Mouse (Mus musculus): ENCODE data around the gene Net1. TPM values are rescaled to one million over a fixed set of nuclear protein-coding genes. Genes with fewer than 3 reads are reported as not detected.
"Not testable (repeated sequence)": the region's sequence is repeated elsewhere in the genome, so short reads cannot be mapped to it uniquely, and the experiment has no call there.

The Net1 gene
- polyA plus RNA-seq, 1 experiment: 7.9 TPM

DNA sequence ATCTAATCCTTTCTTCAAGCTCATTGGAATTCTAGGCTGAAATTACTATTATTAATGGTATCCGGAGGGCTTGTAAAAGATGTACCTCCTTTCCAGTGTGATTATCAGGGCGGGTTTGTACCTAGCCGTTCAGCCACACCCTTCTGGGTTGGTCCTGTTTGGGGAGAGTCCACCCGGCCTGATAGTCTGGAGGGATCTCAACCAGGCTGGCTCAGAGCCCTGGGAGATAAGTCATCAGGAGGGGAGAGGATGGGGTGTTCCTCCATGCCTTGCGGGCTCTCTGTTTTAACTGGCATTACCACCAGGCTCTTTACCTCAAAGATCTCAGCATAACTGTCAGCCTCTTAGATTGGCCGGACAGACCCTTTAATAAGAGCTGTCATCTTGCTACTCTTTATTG is 50.9 kb downstream of the Net1 start:
- no peak overlapping the region for H3K4me3 ChIP-seq (replicated peaks)

DNA sequence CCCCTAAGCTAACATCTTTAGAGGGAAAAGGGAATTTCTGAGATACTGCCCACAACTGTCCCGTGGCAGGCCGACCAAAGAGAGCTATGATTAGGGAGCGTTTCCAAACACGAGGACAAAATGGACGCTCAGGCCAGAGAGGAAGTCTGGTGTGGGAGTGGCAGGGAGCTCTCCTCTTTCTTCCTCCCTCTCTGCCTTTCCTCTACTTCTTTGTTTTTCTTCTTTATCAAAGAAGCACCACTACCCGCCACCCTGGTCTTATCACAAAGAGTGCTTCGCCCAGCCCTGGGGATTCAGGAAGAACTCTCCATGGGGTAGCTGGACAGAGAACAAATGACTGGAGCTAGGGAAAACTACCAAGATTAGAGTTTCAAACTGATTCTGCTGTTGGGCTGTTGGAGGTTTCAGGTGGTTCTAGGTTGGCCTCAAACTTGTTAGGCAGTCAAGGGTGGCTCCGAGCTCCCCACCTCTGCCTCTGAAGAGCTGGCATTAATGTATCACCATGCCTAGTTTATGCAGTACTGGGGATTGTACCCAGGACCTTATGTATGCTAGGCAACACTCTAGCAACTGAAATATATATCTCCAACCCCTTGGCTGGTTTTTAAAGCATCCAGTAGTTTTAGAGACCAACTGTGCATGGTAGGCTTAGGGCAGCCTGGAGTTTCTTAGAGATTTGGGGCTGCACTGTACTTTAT is 51.5 kb downstream of the Net1 start:
- TF ChIP-seq GATA1 (IDR thresholded peaks at IDR 0.05; ENCODE audit: borderline replicate concordance, low read length) (no peak), FLI1 (IDR thresholded peaks at IDR 0.05; ENCODE audit: low read length) (no peak)
- Histone ChIP-seq H3K9me3 (no peaks in the 10 kb centered on the region), H3K4me3 (replicated peaks) (no peak overlapping the region), H3K27me3 (replicated peaks) (peaks cover 35% of the 10 kb centered on the region), H3K36me3 (replicated peaks; ENCODE audit: low read length) (no peaks in the 10 kb centered on the region), H3K4me1 (peaks cover 36% of the 10 kb centered on the region)

More for the DNA sequence above, 50.9 kb downstream of the Net1 start:
- H3K4me1 ChIP-seq: peaks cover 38% of the 10 kb centered on the region
- no peaks in the 10 kb centered on the region for H3K9me3 ChIP-seq
- H3K36me3 ChIP-seq (replicated peaks; ENCODE audit: low read length): no peaks in the 10 kb centered on the region
- TF ChIP-seq GATA1 (IDR thresholded peaks at IDR 0.05; ENCODE audit: borderline replicate concordance, low read length) (no peak), FLI1 (IDR thresholded peaks at IDR 0.05; ENCODE audit: low read length) (no peak)
- H3K27me3 ChIP-seq (replicated peaks): peaks cover 30% of the 10 kb centered on the region

DNA sequence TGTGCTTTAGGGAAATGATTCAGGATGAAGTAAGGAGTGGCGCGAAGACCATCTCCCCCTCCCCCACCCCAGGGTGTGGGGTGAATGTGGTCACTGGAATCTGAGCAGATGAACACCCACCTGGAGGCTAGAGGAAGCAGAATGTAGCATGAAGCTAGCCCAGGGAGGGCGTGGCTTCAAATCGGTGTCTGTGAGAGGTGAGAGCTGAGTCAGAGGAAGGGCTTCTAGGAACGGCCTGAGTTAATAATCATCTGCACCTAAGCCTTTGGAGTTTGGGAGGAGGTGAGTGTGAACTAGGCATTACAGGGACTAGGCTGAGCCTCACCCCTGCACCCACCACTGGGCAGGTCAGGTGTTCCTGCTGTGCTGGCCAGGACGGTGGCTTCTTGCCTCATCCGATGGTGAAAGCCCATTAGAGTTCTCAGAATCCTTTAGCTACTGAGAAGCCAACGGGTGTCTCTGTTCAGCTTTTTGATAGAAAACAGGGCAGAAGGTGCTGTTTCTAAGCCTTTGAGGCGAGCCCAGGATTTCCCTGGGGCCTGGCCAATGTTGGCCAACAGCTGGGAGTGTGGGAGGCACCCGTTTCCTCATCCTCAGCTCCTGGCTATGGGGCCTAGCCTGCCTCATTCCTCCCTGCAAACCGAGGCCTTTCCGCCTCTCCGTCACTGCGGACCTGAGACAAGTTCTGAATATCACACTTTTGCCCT is 52.2 kb downstream of the Net1 start:
- peaks cover 29% of the 10 kb centered on the region for H3K4me1 ChIP-seq
- no peaks in the 10 kb centered on the region for H3K36me3 ChIP-seq (replicated peaks; ENCODE audit: low read length)
- H3K27me3 ChIP-seq (replicated peaks): peaks cover 42% of the 10 kb centered on the region
- H3K4me3 ChIP-seq (replicated peaks): no peak overlapping the region
- TF ChIP-seq FLI1 (IDR thresholded peaks at IDR 0.05; ENCODE audit: low read length) (no peak), GATA1 (IDR thresholded peaks at IDR 0.05; ENCODE audit: borderline replicate concordance, low read length) (no peak)
- peaks cover 3% of the 10 kb centered on the region; the same call in 1 of the 2 replicates for H3K9me3 ChIP-seq

DNA sequence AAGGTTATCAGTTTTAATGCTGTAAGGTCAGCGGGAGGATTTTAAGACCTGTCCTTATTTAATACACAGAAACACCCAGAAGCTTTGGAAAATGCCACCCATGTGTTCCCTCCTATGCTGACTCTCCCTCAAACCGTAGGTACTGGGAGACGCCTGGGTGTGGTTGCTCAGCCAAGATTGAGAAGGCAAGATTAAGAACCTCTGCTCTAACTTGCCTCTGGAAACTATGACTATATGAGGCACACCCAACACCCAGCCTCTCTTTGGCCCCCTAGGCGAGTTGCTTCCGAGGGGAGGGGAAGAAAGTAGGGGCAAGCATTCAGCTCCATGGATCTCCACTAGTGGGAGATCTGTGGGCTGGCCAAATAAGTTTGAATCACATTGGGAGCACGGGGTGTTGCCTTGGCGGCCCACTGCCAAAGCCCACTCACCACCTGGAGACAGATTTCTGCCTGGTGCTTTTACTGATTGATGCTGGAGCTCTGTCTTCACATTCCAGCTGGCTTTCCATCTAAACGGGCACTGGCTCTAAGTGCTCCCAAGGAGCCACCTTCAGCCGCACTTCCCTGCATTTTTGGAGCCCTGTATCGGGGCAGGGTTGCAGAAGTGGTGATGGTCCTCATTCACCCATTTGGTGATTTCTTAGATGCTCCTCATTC is 55.0 kb downstream of the Net1 start:
- H3K9me3 ChIP-seq: peaks cover 5% of the 10 kb centered on the region; the same call in 1 of the 2 replicates
- no peak for TF ChIP-seq GATA1 (IDR thresholded peaks at IDR 0.05; ENCODE audit: borderline replicate concordance, low read length)
- TF ChIP-seq FLI1 (IDR thresholded peaks at IDR 0.05; ENCODE audit: low read length): no peak
- no peak overlapping the region for H3K4me3 ChIP-seq (replicated peaks)
- H3K36me3 ChIP-seq (replicated peaks; ENCODE audit: low read length): no peaks in the 10 kb centered on the region
- peaks cover 63% of the 10 kb centered on the region for H3K27me3 ChIP-seq (replicated peaks)
- H3K4me1 ChIP-seq: peaks cover 15% of the 10 kb centered on the region

DNA sequence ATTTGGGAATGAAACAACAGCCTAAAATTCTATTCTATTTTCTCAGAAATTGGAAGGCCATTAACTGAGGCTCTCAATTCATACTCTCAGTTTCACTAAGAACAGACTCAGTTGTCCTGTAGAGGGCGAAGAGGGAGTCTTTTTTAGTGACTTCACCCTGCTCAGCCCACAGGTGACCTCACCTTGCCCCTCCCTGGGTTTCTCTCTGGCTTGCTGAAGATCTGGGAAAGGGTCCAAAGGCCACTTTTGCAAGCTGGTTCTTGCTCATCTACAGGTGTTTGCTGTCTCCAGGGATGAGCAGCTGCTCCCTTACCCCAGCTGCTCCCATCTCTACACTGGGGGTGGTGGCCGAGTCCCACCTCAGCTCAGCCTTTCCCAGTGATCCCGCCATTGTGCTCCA is 55.7 kb downstream of the Net1 start:
- H3K4me1 ChIP-seq: peaks cover 15% of the 10 kb centered on the region
- H3K36me3 ChIP-seq (replicated peaks; ENCODE audit: low read length): no peaks in the 10 kb centered on the region
- TF ChIP-seq FLI1 (IDR thresholded peaks at IDR 0.05; ENCODE audit: low read length) (no peak), GATA1 (IDR thresholded peaks at IDR 0.05; ENCODE audit: borderline replicate concordance, low read length) (no peak)
- no peak overlapping the region for H3K4me3 ChIP-seq (replicated peaks)
- peaks cover 66% of the 10 kb centered on the region for H3K27me3 ChIP-seq (replicated peaks)
- peaks cover 5% of the 10 kb centered on the region; the same call in 1 of the 2 replicates for H3K9me3 ChIP-seq

DNA sequence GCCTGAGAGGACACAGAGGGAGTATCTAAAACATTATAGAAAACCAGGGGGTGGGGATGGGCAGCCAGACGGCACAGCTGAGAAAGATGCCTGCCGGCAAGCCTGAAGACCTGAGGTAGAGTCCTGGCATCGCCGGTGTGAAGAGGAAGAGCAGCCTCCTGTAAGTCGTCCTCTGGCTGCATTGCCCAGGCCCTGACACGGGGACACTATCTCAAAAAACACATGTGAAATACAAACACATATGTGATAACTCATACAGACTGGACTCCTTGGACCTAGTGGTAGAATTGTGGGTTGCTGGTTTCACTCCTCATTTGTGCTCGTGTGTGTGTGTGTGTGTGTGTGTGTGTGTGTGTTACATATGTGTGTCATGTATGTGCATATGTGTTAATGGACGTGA is 56.8 kb downstream of the Net1 start:
- H3K4me1 ChIP-seq: peaks cover 17% of the 10 kb centered on the region
- no peak for TF ChIP-seq FLI1 (IDR thresholded peaks at IDR 0.05; ENCODE audit: low read length)
- no peak for TF ChIP-seq GATA1 (IDR thresholded peaks at IDR 0.05; ENCODE audit: borderline replicate concordance, low read length)
- H3K27me3 ChIP-seq (replicated peaks): peaks cover 68% of the 10 kb centered on the region
- H3K4me3 ChIP-seq (replicated peaks): no peak overlapping the region
- H3K36me3 ChIP-seq (replicated peaks; ENCODE audit: low read length): no peaks in the 10 kb centered on the region
- H3K9me3 ChIP-seq: peaks cover 5% of the 10 kb centered on the region; the same call in 1 of the 2 replicates

DNA sequence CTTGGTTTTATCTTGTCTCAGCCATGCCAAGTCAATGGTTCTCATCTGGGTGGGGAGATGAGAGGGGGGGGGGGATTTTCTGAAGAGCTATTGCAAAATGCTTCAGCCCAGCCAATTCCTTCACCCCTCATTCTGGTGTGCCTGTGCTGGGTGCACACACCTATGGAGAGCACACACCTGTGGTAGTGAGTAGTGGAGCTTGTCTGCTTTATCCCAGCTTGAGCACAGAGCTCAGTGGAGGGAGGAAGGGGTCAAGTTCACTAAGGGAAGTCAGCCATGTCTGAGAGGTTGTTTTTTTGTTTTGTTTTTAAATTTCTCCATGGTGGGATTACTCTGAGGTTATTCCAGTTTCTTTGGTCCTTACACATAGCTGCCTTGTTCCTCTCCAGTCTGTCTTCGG is 61.8 kb downstream of the Net1 start:
- TF ChIP-seq GATA1 (IDR thresholded peaks at IDR 0.05; ENCODE audit: borderline replicate concordance, low read length) (no peak), FLI1 (IDR thresholded peaks at IDR 0.05; ENCODE audit: low read length) (no peak)
- peaks cover 5% of the 10 kb centered on the region; the same call in 1 of the 2 replicates for H3K9me3 ChIP-seq
- peaks cover 43% of the 10 kb centered on the region for H3K27me3 ChIP-seq (replicated peaks)
- H3K36me3 ChIP-seq (replicated peaks; ENCODE audit: low read length): no peaks in the 10 kb centered on the region
- H3K4me1 ChIP-seq: peaks cover 20% of the 10 kb centered on the region
- H3K4me3 ChIP-seq (replicated peaks): no peak overlapping the region

DNA sequence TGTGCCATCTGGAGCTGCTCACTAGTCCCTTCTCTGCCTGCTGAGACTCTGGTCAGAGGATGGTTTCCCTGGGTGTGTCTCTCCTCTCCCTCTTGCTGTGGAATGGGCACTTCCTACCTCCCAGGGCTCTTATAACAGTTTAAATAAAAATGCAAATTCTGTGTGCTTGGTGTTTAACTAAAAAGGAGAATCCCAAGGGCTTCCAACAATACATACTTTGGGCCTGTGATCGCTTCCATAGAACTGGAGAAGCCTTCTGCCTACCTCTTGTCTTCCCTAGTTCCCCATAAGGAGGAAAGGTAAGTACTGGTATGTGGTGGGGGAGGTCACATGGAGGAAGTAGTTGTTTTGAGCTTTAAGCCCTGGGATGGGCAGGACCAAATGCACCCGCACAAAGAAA is 63.2 kb downstream of the Net1 start:
- H3K4me3 ChIP-seq (replicated peaks): no peak overlapping the region
- H3K27me3 ChIP-seq (replicated peaks): peaks cover 38% of the 10 kb centered on the region
- peaks cover 20% of the 10 kb centered on the region for H3K4me1 ChIP-seq
- 0 out of 2 replicates have a peak, but pooled peaks cover 2% of the 10 kb centered on the region for H3K9me3 ChIP-seq
- no peak for TF ChIP-seq FLI1 (IDR thresholded peaks at IDR 0.05; ENCODE audit: low read length)
- TF ChIP-seq GATA1 (IDR thresholded peaks at IDR 0.05; ENCODE audit: borderline replicate concordance, low read length): no peak
- H3K36me3 ChIP-seq (replicated peaks; ENCODE audit: low read length): no peaks in the 10 kb centered on the region

DNA sequence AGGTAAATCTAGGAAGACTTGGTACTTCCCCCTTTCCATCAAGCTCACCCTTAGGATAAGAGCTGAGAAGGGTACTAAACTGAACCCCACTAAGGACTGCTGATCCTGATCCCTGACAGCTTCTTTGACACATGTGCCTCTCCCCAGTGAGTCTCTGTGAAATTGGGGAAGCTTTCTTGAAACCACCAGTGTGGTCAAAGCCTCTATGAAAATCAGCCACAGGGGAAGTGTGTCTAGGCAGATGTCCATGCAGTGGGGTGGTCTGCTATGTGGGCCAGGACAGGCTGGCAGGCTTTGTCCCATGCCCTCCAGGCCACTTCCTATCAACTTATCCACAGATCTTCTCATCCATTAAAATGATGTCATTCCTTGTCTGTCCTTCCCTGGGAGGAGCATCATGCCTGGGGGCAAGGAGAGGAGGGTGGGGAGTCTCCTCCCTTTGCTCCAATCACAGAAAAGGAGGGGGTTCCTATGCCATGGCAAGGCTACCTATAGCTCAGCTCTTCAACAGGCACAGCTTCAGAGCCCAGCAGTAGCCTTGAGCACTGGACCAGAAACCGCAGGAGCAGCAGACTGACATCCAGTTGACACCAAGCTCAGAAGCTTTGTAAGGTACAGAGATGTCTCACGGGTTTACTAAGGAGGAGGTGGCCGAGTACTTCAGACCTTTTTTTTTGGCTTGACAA is 64.2 kb downstream of the Net1 start, which contains the start of gene Calm5:
TSS of gene Calm5 (plus strand) at position 526 of the 686 bp plus-strand sequence.
- not testable (repeated sequence) for H3K4me3 ChIP-seq (replicated peaks); H3K36me3 ChIP-seq (replicated peaks; ENCODE audit: low read length); H3K9me3 ChIP-seq
- peaks cover 30% of the 10 kb centered on the region for H3K27me3 ChIP-seq (replicated peaks)
- H3K4me1 ChIP-seq: peaks cover 20% of the 10 kb centered on the region
